Mouse (Mus musculus) bone marrow macrophage, adult 2 months (primary cell): ENCODE results near the gene Cul9. TPM values are rescaled to one million over a fixed set of nuclear protein-coding genes. Genes with fewer than 3 reads are reported as not detected.
A peak's percentile ranks its signal among the peaks of the same experiment; 100 is the strongest.

Experiments used
- H3K27ac ChIP-seq: 2 replicates; pipeline ENCODE4 v1.5.1; 2012; ENCODE audit warnings: low read depth, low read length; ENCODE audit not compliant: insufficient read depth
- H3K4me1 ChIP-seq: 2 replicates; pipeline ENCODE4 v1.6.1; 2012; ENCODE audit warnings: low read length; ENCODE audit not compliant: control insufficient read depth, insufficient read depth
- H3K4me3 ChIP-seq: 2 replicates; pipeline ENCODE4 v1.5.1; 2012; ENCODE audit warnings: mild to moderate bottlenecking, low read length, moderate library complexity; ENCODE audit not compliant: insufficient read depth
- CTCF ChIP-seq: IDR thresholded peaks from 2 replicates; pipeline ENCODE4 v1.5.1; 2012; ENCODE audit warnings: low read depth, mild to moderate bottlenecking, low read length, moderate library complexity
- POLR2A ChIP-seq: IDR thresholded peaks from 2 replicates; pipeline ENCODE4 v1.6.1; 2012; ENCODE audit warnings: mild to moderate bottlenecking, low read depth, low read length, borderline replicate concordance
- polyA plus RNA-seq: library from polyadenylated mRNA; stranded (reverse); fragments of >200 nt; gene quantifications from 2 replicates; pipeline ENCODE4 v1.2.4, GENCODE M21; 2012; ENCODE audit not compliant: missing spikeins, insufficient read depth, insufficient read length

The Cul9 gene
- polyA plus RNA-seq, 1 experiment = 27.7 TPM

- TF ChIP-seq POLR2A (no peak), CTCF (no peak; the same call in 1 of the 2 replicates)
- Histone ChIP-seq H3K27ac (no peak overlapping the region), H3K4me3 (peak overlapping the region; percentile 49; the same call in 1 of the 2 replicates), H3K4me1 (peaks cover 3% of the 10 kb centered on the region; the same call in 1 of the 2 replicates)
Observed at GRCm38 (mm10) chr17:46484461-46484875, 61.7 kb downstream of the Cul9 start.

- Histone ChIP-seq H3K4me1 (peaks cover 3% of the 10 kb centered on the region; the same call in 1 of the 2 replicates), H3K27ac (no peak overlapping the region), H3K4me3 (peak overlapping the region; percentile 49)
- TF ChIP-seq CTCF (no peak), POLR2A (no peak)
Observed at GRCm38 (mm10) chr17:46484021-46484431, 62.2 kb downstream of the Cul9 start.

- H3K27ac ChIP-seq = no peak overlapping the region
- H3K4me3 ChIP-seq = peak overlapping the region; percentile 49
- no peak for TF ChIP-seq CTCF
- no peak for TF ChIP-seq POLR2A
- peaks cover 3% of the 10 kb centered on the region; the same call in 1 of the 2 replicates for H3K4me1 ChIP-seq
Observed at GRCm38 (mm10) chr17:46483561-46484001, 62.6 kb downstream of the Cul9 start.

- no peaks in the 10 kb centered on the region for H3K4me1 ChIP-seq
- H3K27ac ChIP-seq = no peak overlapping the region
- H3K4me3 ChIP-seq = no peak overlapping the region
- no peak for TF ChIP-seq CTCF
- TF ChIP-seq POLR2A = no peak
Observed at GRCm38 (mm10) chr17:46477286-46477685, 68.9 kb downstream of the Cul9 start.

- no peak for TF ChIP-seq CTCF
- no peak for TF ChIP-seq POLR2A
- H3K27ac ChIP-seq = no peak overlapping the region
- H3K4me1 ChIP-seq = no peaks in the 10 kb centered on the region
- H3K4me3 ChIP-seq = no peak overlapping the region
Observed at GRCm38 (mm10) chr17:46476601-46477000, 69.6 kb downstream of the Cul9 start.

- H3K4me3 ChIP-seq = no peak overlapping the region
- H3K4me1 ChIP-seq = no peaks in the 10 kb centered on the region
- H3K27ac ChIP-seq = no peak overlapping the region
- TF ChIP-seq POLR2A (no peak), CTCF (no peak)
Observed at GRCm38 (mm10) chr17:46467830-46468229, 78.4 kb downstream of the Cul9 start.

GRCm38 (mm10) chr17:46462226-46462625 is 84.0 kb downstream of the Cul9 start:
- Histone ChIP-seq H3K4me3 (no peak overlapping the region), H3K4me1 (no peaks in the 10 kb centered on the region), H3K27ac (no peak overlapping the region)
- no peak for TF ChIP-seq CTCF
- TF ChIP-seq POLR2A = no peak

- H3K27ac ChIP-seq = no peak overlapping the region
- TF ChIP-seq POLR2A (no peak), CTCF (no peak)
- peak overlapping the region; percentile 48 for H3K4me3 ChIP-seq
- no peaks in the 10 kb centered on the region for H3K4me1 ChIP-seq
Observed at GRCm38 (mm10) chr17:46461347-46461746, 84.8 kb downstream of the Cul9 start.

- no peaks in the 10 kb centered on the region for H3K4me1 ChIP-seq
- peak overlapping the region; percentile 48 for H3K4me3 ChIP-seq
- TF ChIP-seq POLR2A (no peak), CTCF (no peak)
- no peak overlapping the region for H3K27ac ChIP-seq
Observed at GRCm38 (mm10) chr17:46460673-46461072, 85.5 kb downstream of the Cul9 start.

GRCm38 (mm10) chr17:46458439-46458838 is 87.7 kb downstream of the Cul9 start:
- no peaks in the 10 kb centered on the region for H3K4me1 ChIP-seq
- no peak overlapping the region for H3K4me3 ChIP-seq
- H3K27ac ChIP-seq = no peak overlapping the region
- TF ChIP-seq CTCF (no peak), POLR2A (no peak)
